Mouse (Mus musculus) kidney, adult 2 months (tissue): ENCODE data around the gene Strc.

Experiments used
- CTCF ChIP-seq: fragments of 200-500 bp; conservative IDR thresholded peaks from 2 replicates; pipeline ENCODE4 v1.5.1; 2011; ENCODE audit warnings: low read depth, mild to moderate bottlenecking, control low read depth, low read length, moderate library complexity, mixed read lengths; ENCODE audit not compliant: insufficient read depth, insufficient read length
- POLR2A ChIP-seq: fragments of 200-500 bp; IDR thresholded peaks from one replicate; pipeline ENCODE4 v1.6.1; 2011; ENCODE audit warnings: low read depth, low read length, control low read depth

DNA sequence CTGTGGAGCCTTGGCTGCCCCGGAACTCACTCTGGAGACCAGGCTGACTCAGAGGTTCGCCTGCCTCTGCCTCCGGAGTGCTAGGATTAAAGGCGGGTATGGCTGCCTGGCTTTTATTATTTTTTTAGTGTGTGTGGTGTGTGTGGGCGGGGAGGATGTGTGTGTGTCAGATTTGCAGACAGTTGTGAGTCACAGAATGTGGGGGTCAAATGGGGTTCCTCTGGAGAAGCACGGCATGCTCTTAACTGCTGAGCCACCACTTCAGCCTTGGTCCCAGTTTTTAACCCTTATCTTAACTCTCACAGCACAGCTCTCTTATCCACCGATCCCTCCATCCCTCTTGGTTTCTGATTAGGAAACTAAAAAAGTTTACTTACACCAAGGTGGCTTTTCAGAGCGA is 70.7 kb downstream of the Strc start:
- TF ChIP-seq CTCF (no peak), POLR2A (no peak)
